Mouse (Mus musculus): ENCODE measurements around the gene Il12rb2. TPM values are rescaled to one million over a fixed set of nuclear protein-coding genes. Genes with fewer than 3 reads are reported as not detected.

Il12rb2 gene
- polyA plus RNA-seq, 1 experiment, result 0.20 TPM

GRCm38 (mm10) chr6:67300300-67300699, 75.7 kb downstream of the Il12rb2 start:
- H3K27ac ChIP-seq (ENCODE audit: insufficient read depth, low read depth, low read length), result no peak overlapping the region; the same call in 1 of the 2 replicates
- 30% methylated on average over 4 of the region's 4 CpGs for WGBS

GRCm38 (mm10) chr6:67298742-67299141, 77.2 kb downstream of the Il12rb2 start:
- no peaks in the 10 kb centered on the region for H3K27me3 ChIP-seq (replicated peaks; ENCODE audit: control insufficient read depth, insufficient read depth, low read length)
- no peak for DNase-seq
- no peak for TF ChIP-seq POLR2A (IDR thresholded peaks at IDR 0.05; ENCODE audit: low read depth, low read length)
- TF ChIP-seq CTCF (conservative IDR thresholded peaks at IDR 0.05; ENCODE audit: insufficient read depth, insufficient read length, low read depth, low read length), result no peak
- H3K4me3 ChIP-seq (ENCODE audit: insufficient read depth, low read depth, low read length), result no peak overlapping the region
- H3K4me1 ChIP-seq (ENCODE audit: control insufficient read depth, insufficient read depth, low read length), result peaks cover 5% of the 10 kb centered on the region
- H3K27ac ChIP-seq (ENCODE audit: insufficient read depth, low read depth, low read length), result no peak overlapping the region
- no peaks in the 10 kb centered on the region for H3K36me3 ChIP-seq (ENCODE audit: control insufficient read depth, insufficient read depth, low read length)
- WGBS, result 82% methylated on average over 5 of the region's 5 CpGs

More at GRCm38 (mm10) chr6:67300300-67300699, 75.7 kb downstream of the Il12rb2 start:
- Histone ChIP-seq H3K36me3 (ENCODE audit: control insufficient read depth, insufficient read depth, low read length) (no peaks in the 10 kb centered on the region), H3K4me3 (ENCODE audit: insufficient read depth, low read depth, low read length) (no peak overlapping the region), H3K27me3 (replicated peaks; ENCODE audit: control insufficient read depth, insufficient read depth, low read length) (no peaks in the 10 kb centered on the region), H3K4me1 (ENCODE audit: control insufficient read depth, insufficient read depth, low read length) (peaks cover 5% of the 10 kb centered on the region)
- peak; percentile 81 for DNase-seq
- no peak for TF ChIP-seq POLR2A (IDR thresholded peaks at IDR 0.05; ENCODE audit: low read depth, low read length)
- no peak for TF ChIP-seq CTCF (conservative IDR thresholded peaks at IDR 0.05; ENCODE audit: insufficient read depth, insufficient read length, low read depth, low read length)

GRCm38 (mm10) chr6:67296126-67296525, 79.9 kb downstream of the Il12rb2 start:
- WGBS, result 50% methylated on average over 5 of the region's 5 CpGs

GRCm38 (mm10) chr6:67292042-67292623, 83.9 kb downstream of the Il12rb2 start:
- WGBS, result 87% methylated on average over 5 of the region's 5 CpGs

More at GRCm38 (mm10) chr6:67296126-67296525, 79.9 kb downstream of the Il12rb2 start:
- Histone ChIP-seq H3K27ac (ENCODE audit: insufficient read depth, low read depth, low read length) (no peak overlapping the region), H3K36me3 (ENCODE audit: control insufficient read depth, insufficient read depth, low read length) (no peaks in the 10 kb centered on the region), H3K4me3 (ENCODE audit: insufficient read depth, low read depth, low read length) (no peak overlapping the region), H3K4me1 (ENCODE audit: control insufficient read depth, insufficient read depth, low read length) (peaks cover 5% of the 10 kb centered on the region; the same call in 1 of the 2 replicates), H3K27me3 (replicated peaks; ENCODE audit: control insufficient read depth, insufficient read depth, low read length) (no peaks in the 10 kb centered on the region)
- DNase-seq, result peak; percentile 22
- peak; percentile 53 for TF ChIP-seq CTCF (conservative IDR thresholded peaks at IDR 0.05; ENCODE audit: insufficient read depth, insufficient read length, low read depth, low read length)
- no peak for TF ChIP-seq POLR2A (IDR thresholded peaks at IDR 0.05; ENCODE audit: low read depth, low read length)

GRCm38 (mm10) chr6:67282897-67283296, 93.1 kb downstream of the Il12rb2 start:
- H3K27me3 ChIP-seq (replicated peaks; ENCODE audit: control insufficient read depth, insufficient read depth, low read length), result no peaks in the 10 kb centered on the region
- H3K4me1 ChIP-seq (ENCODE audit: control insufficient read depth, insufficient read depth, low read length), result no peaks in the 10 kb centered on the region

More at GRCm38 (mm10) chr6:67292042-67292623, 83.9 kb downstream of the Il12rb2 start:
- no peaks in the 10 kb centered on the region for H3K36me3 ChIP-seq (ENCODE audit: control insufficient read depth, insufficient read depth, low read length)
- TF ChIP-seq POLR2A (IDR thresholded peaks at IDR 0.05; ENCODE audit: low read depth, low read length) (no peak), CTCF (conservative IDR thresholded peaks at IDR 0.05; ENCODE audit: insufficient read depth, insufficient read length, low read depth, low read length) (no peak)
- H3K27me3 ChIP-seq (replicated peaks; ENCODE audit: control insufficient read depth, insufficient read depth, low read length), result no peaks in the 10 kb centered on the region
- H3K4me3 ChIP-seq (ENCODE audit: insufficient read depth, low read depth, low read length), result no peak overlapping the region
- H3K4me1 ChIP-seq (ENCODE audit: control insufficient read depth, insufficient read depth, low read length), result no peaks in the 10 kb centered on the region
- H3K27ac ChIP-seq (ENCODE audit: insufficient read depth, low read depth, low read length), result no peak overlapping the region
- no peak for DNase-seq

GRCm38 (mm10) chr6:67281614-67282197, 94.3 kb downstream of the Il12rb2 start:
- Histone ChIP-seq H3K36me3 (ENCODE audit: control insufficient read depth, insufficient read depth, low read length) (peaks cover 9% of the 10 kb centered on the region), H3K27me3 (replicated peaks; ENCODE audit: control insufficient read depth, insufficient read depth, low read length) (no peaks in the 10 kb centered on the region), H3K27ac (ENCODE audit: insufficient read depth, low read depth, low read length) (no peak overlapping the region), H3K4me3 (ENCODE audit: insufficient read depth, low read depth, low read length) (no peak overlapping the region), H3K4me1 (ENCODE audit: control insufficient read depth, insufficient read depth, low read length) (no peaks in the 10 kb centered on the region)
- 81% methylated on average over 9 of the region's 9 CpGs for WGBS
- TF ChIP-seq POLR2A (IDR thresholded peaks at IDR 0.05; ENCODE audit: low read depth, low read length) (no peak), CTCF (conservative IDR thresholded peaks at IDR 0.05; ENCODE audit: insufficient read depth, insufficient read length, low read depth, low read length) (no peak)
- no peak for DNase-seq

More at GRCm38 (mm10) chr6:67282897-67283296, 93.1 kb downstream of the Il12rb2 start:
- Histone ChIP-seq H3K36me3 (ENCODE audit: control insufficient read depth, insufficient read depth, low read length) (peaks cover 9% of the 10 kb centered on the region), H3K27ac (ENCODE audit: insufficient read depth, low read depth, low read length) (no peak overlapping the region), H3K4me3 (ENCODE audit: insufficient read depth, low read depth, low read length) (no peak overlapping the region)
- WGBS, result 90% methylated on average over 1 of the region's 1 CpGs
- no peak for DNase-seq
- TF ChIP-seq CTCF (conservative IDR thresholded peaks at IDR 0.05; ENCODE audit: insufficient read depth, insufficient read length, low read depth, low read length) (no peak), POLR2A (IDR thresholded peaks at IDR 0.05; ENCODE audit: low read depth, low read length) (no peak)

- 73% methylated on average over 5 of the region's 5 CpGs for WGBS
- no peak overlapping the region for H3K4me3 ChIP-seq (ENCODE audit: insufficient read depth, low read depth, low read length)
- H3K27ac ChIP-seq (ENCODE audit: insufficient read depth, low read depth, low read length), result no peak overlapping the region
- peaks cover 8% of the 10 kb centered on the region for H3K36me3 ChIP-seq (ENCODE audit: control insufficient read depth, insufficient read depth, low read length)
- no peaks in the 10 kb centered on the region for H3K4me1 ChIP-seq (ENCODE audit: control insufficient read depth, insufficient read depth, low read length)
- DNase-seq, result no peak
- TF ChIP-seq CTCF (conservative IDR thresholded peaks at IDR 0.05; ENCODE audit: insufficient read depth, insufficient read length, low read depth, low read length), result no peak
- no peak for TF ChIP-seq POLR2A (IDR thresholded peaks at IDR 0.05; ENCODE audit: low read depth, low read length)
- H3K27me3 ChIP-seq (replicated peaks; ENCODE audit: control insufficient read depth, insufficient read depth, low read length), result no peaks in the 10 kb centered on the region
These were observed 98.0 kb downstream of the Il12rb2 start for GRCm38 (mm10) chr6:67277944-67278343.
